Mouse (Mus musculus): Measurements from ENCODE around the gene Cfap157. TPM values are rescaled to one million over a fixed set of nuclear protein-coding genes. Genes with fewer than 3 reads are reported as not detected.
A peak's percentile ranks its signal among the peaks of the same experiment; 100 is the strongest.

The Cfap157 gene
- polyA plus RNA-seq, 1 experiment: not detected

DNA sequence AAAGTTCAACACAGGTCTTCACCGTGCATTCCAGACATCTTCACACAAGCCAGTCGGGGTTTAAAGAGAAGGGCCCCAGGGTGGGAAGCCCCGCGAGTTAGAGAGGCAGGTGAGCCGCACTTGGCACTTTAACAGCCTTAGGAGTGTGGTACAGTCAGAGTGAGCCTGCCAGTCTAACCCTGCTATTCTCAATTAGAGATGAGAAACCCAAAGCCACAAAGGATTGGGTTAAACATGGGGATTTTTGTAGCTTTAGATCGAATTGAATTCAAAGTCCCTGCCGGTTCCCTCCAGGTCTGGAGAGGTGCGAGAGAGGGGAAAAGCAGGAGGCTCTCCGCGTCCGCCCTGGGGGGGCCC lies 43.3 kb downstream of the Cfap157 start, which contains the start of gene 6330409D20Rik:
Gene 6330409D20Rik (minus strand): TSS at position 101 of the 357 bp plus-strand sequence.
- no peaks in the 10 kb centered on the region for H3K9me3 ChIP-seq
- H3K27me3 ChIP-seq (replicated peaks): peaks cover 12% of the 10 kb centered on the region
- peaks cover 41% of the 10 kb centered on the region for H3K4me1 ChIP-seq
- TF ChIP-seq FLI1 (IDR thresholded peaks at IDR 0.05; ENCODE audit: low read length): no peak
- TF ChIP-seq GATA1 (IDR thresholded peaks at IDR 0.05; ENCODE audit: borderline replicate concordance, low read length): no peak
- H3K36me3 ChIP-seq (replicated peaks; ENCODE audit: low read length): peaks cover 64% of the 10 kb centered on the region
- no peak within 1 kb of the TSS for H3K4me3 ChIP-seq (replicated peaks)

DNA sequence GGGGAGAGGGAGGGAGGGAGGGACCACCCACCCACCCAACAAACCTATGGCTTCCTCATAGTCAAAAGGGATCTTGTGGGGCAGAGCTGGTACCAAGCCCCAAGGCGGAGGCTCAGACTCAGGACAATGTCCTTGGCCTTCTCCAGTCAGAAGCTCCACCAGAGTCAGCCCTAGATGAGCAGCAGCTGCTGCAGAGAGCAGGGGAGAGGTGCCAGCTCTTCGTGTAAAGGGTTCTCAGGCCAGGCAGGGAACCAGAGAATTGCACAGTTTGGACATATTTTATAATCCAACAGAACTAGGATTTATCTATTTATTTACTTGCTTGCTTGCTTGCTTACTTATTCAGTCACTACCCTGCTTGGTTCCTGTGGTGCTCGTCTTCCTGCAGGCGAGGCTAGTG lies 44.9 kb downstream of the Cfap157 start:
- Histone ChIP-seq H3K4me1 (peaks cover 53% of the 10 kb centered on the region), H3K27me3 (replicated peaks) (peaks cover 12% of the 10 kb centered on the region), H3K4me3 (replicated peaks) (no peak overlapping the region), H3K36me3 (replicated peaks; ENCODE audit: low read length) (peaks cover 50% of the 10 kb centered on the region), H3K9me3 (no peaks in the 10 kb centered on the region)
- TF ChIP-seq GATA1 (IDR thresholded peaks at IDR 0.05; ENCODE audit: borderline replicate concordance, low read length) (no peak), FLI1 (IDR thresholded peaks at IDR 0.05; ENCODE audit: low read length) (no peak)

DNA sequence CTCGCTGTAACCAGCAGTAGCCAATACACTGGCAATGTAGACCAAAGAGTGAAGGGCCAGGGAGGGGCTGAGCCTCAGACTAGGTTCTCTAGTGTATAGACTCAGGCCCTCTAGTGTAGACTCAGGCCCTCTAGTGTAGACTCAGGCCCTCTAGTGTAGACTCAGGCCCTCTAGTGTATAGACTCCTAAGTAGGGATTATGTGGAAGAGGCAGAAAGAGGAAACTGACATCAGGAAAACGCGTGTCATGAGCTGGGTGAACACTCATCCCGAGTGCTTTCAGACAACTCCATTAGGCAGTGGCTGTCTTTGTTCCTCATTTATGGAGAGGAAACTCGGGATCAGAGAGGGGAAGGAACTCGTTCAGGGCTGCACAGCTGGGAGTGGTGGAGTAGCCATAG lies 47.2 kb downstream of the Cfap157 start:
- no peak for TF ChIP-seq GATA1 (IDR thresholded peaks at IDR 0.05; ENCODE audit: borderline replicate concordance, low read length)
- TF ChIP-seq FLI1 (IDR thresholded peaks at IDR 0.05; ENCODE audit: low read length): no peak
- H3K4me3 ChIP-seq (replicated peaks): peak overlapping the region; percentile 71
- peaks cover 5% of the 10 kb centered on the region for H3K27me3 ChIP-seq (replicated peaks)
- H3K4me1 ChIP-seq: peaks cover 74% of the 10 kb centered on the region
- H3K36me3 ChIP-seq (replicated peaks; ENCODE audit: low read length): peaks cover 44% of the 10 kb centered on the region
- H3K9me3 ChIP-seq: no peaks in the 10 kb centered on the region

DNA sequence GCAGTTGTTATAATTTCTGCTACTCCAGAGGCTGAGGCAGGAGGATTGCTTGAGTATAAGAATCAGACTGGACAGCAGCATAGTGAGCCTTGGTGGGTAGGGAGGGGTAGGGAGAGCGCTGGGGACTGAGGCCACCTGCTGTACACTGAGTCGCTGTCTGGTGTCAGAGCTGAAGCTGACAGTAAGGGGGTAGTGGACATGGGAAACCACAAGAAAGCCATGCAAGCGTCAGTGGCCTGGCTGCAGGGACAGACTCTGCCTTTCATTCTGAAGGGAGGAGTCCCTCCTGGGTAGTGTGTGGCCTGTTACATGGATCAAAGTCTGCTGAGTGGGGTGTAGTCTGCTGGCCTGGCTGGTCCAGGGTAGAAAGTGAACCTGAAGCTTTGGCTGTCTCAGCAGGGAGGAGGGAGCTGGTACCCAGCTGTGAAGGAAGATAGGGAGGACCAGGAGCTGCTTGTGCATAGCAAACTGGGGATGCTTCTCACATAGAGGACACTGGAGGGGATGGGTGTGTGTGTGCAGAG lies 47.9 kb downstream of the Cfap157 start:
- peaks cover 79% of the 10 kb centered on the region for H3K4me1 ChIP-seq
- TF ChIP-seq FLI1 (IDR thresholded peaks at IDR 0.05; ENCODE audit: low read length) (no peak), GATA1 (IDR thresholded peaks at IDR 0.05; ENCODE audit: borderline replicate concordance, low read length) (no peak)

DNA sequence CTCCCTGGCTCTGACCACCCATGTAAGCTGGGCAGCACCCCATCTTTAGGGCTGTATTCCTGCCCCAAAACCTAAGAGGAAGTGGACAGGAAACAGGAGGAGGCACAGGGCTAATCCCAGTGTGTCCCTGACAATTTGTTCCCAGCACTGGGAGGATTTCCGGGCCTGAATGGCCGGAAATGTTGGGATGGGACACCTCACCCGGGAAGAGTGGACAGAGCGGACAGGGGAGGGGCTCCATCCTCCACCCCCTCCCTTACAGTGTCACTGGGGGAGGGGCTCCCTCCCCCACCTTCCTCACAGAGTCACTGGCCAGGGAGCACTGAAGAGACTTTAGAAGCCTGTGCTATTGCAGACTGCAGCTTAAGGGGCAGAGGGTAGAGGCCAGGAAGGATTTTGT lies 49.3 kb downstream of the Cfap157 start:
- Histone ChIP-seq H3K36me3 (replicated peaks; ENCODE audit: low read length) (peaks cover 41% of the 10 kb centered on the region), H3K9me3 (no peaks in the 10 kb centered on the region), H3K4me3 (replicated peaks) (peak overlapping the region; percentile 80), H3K27me3 (replicated peaks) (no peaks in the 10 kb centered on the region), H3K4me1 (peaks cover 89% of the 10 kb centered on the region)
- no peak for TF ChIP-seq FLI1 (IDR thresholded peaks at IDR 0.05; ENCODE audit: low read length)
- no peak for TF ChIP-seq GATA1 (IDR thresholded peaks at IDR 0.05; ENCODE audit: borderline replicate concordance, low read length)

More for the DNA sequence above, 47.9 kb downstream of the Cfap157 start:
- H3K4me3 ChIP-seq (replicated peaks): peak overlapping the region; percentile 52
- H3K27me3 ChIP-seq (replicated peaks): no peaks in the 10 kb centered on the region
- H3K36me3 ChIP-seq (replicated peaks; ENCODE audit: low read length): peaks cover 42% of the 10 kb centered on the region
- no peaks in the 10 kb centered on the region for H3K9me3 ChIP-seq

DNA sequence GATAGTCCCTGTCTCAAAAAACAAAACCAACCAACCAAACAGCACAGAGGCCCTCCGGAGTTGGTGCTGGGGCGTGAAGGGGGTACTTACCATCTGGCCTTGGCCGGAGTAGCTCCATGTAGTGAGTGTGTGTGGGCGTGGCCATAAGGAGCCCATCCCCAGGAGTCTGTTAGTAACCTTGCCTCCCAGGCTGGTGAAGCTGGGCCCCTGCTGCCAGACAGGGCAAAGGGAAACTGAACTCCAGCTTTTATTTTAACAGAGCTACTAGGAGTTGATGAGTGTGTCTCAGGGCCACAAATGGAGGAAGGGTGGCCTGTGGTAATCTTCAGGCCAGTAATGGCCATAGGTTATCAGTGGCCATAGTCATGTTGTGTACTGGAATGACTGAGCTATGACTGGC lies 49.7 kb downstream of the Cfap157 start:
- Histone ChIP-seq H3K36me3 (replicated peaks; ENCODE audit: low read length) (peaks cover 43% of the 10 kb centered on the region), H3K9me3 (no peaks in the 10 kb centered on the region), H3K4me1 (peaks cover 85% of the 10 kb centered on the region), H3K27me3 (replicated peaks) (no peaks in the 10 kb centered on the region), H3K4me3 (replicated peaks) (peak overlapping the region; percentile 80)
- TF ChIP-seq FLI1 (IDR thresholded peaks at IDR 0.05; ENCODE audit: low read length): no peak
- no peak for TF ChIP-seq GATA1 (IDR thresholded peaks at IDR 0.05; ENCODE audit: borderline replicate concordance, low read length)

DNA sequence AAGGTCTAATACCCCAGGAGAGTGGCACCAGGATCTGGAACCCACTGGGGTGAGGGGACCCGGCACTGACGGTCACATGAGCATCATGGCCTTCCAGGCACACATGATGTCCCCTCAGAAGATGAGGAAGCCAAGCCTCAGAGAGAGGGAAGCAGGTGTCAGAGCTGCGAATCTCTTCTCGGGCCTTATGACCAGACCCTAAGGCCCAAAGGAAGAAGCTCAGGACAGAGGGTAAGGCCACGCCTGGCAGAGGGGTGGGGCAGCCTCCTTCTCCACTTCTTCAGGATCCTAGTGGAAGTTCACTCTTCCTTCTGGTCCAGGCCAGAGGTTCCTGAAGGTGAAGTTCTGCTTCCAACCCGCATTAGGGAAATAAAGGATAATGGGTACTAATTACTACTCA lies 51.5 kb downstream of the Cfap157 start:
- no peak overlapping the region for H3K4me3 ChIP-seq (replicated peaks)
- TF ChIP-seq GATA1 (IDR thresholded peaks at IDR 0.05; ENCODE audit: borderline replicate concordance, low read length) (no peak), FLI1 (IDR thresholded peaks at IDR 0.05; ENCODE audit: low read length) (no peak)
- H3K4me1 ChIP-seq: peaks cover 83% of the 10 kb centered on the region
- H3K27me3 ChIP-seq (replicated peaks): no peaks in the 10 kb centered on the region
- H3K36me3 ChIP-seq (replicated peaks; ENCODE audit: low read length): peaks cover 51% of the 10 kb centered on the region
- H3K9me3 ChIP-seq: no peaks in the 10 kb centered on the region

DNA sequence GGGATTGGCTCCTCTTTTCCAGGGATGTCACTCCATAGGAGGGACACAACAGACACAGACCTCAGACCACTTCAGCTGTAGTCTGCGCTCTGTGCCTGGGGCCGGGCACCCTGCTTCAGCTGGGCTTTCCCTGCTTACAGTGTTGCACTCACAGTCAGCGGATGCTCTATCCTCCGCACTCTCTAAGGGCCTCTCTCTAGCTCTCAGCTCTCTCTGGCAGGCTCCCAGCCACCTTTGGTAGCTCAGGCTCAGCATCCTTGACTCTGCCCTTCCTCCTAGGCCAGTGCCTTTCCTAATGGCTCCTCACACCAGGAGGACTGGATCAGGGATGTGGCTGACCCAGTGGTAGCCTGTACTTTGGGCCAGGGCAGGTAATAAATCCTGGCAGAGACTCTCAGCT lies 52.3 kb downstream of the Cfap157 start:
- Histone ChIP-seq H3K27me3 (replicated peaks) (no peaks in the 10 kb centered on the region), H3K4me1 (peaks cover 83% of the 10 kb centered on the region)
- TF ChIP-seq GATA1 (IDR thresholded peaks at IDR 0.05; ENCODE audit: borderline replicate concordance, low read length) (no peak), FLI1 (IDR thresholded peaks at IDR 0.05; ENCODE audit: low read length) (no peak)

DNA sequence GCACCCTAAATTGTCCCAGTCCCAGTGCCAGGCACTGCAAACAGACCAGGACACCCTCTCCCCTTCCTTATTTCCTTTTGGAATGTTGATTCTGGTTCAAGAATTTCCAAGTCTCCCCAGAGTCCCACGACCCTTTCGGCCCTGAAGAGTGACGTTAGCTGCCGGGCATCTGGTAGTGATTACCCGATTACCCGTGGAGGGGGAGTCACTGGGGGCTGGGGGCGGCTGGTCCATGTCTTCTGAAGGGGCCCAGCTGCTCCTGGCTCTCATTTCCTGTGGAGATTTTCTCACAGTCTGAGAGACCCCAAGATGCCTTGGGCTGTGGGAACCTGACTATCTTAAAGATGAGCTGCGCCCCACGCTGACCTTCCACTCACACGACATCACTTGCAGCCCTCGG lies 53.4 kb downstream of the Cfap157 start:
- TF ChIP-seq FLI1 (IDR thresholded peaks at IDR 0.05; ENCODE audit: low read length) (no peak), GATA1 (IDR thresholded peaks at IDR 0.05; ENCODE audit: borderline replicate concordance, low read length) (no peak)
- H3K4me1 ChIP-seq: peaks cover 73% of the 10 kb centered on the region
- H3K36me3 ChIP-seq (replicated peaks; ENCODE audit: low read length): peaks cover 50% of the 10 kb centered on the region

More for the DNA sequence above, 52.3 kb downstream of the Cfap157 start:
- Histone ChIP-seq H3K4me3 (replicated peaks) (no peak overlapping the region), H3K9me3 (no peaks in the 10 kb centered on the region), H3K36me3 (replicated peaks; ENCODE audit: low read length) (peaks cover 47% of the 10 kb centered on the region)

DNA sequence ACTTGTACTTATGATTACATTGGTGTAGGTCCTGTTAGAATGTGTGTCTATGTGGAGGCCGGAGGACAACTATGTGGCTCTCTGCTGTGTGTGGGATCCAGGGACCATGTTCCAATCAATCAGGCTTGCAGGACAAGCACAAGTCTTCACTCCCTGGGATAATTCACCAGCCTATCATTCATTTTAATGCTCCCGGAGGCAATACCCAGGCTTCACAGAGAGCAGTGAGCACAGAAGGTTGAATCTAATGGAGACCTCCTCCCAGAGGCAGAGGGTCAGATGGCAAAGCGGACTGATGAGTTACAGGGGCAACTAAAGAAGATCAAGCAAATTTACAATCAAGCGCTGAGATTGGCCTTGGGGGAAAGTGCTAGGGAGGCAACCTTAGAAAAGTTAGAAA lies 54.7 kb downstream of the Cfap157 start:
- no peak overlapping the region for H3K4me3 ChIP-seq (replicated peaks)
- H3K36me3 ChIP-seq (replicated peaks; ENCODE audit: low read length): peaks cover 62% of the 10 kb centered on the region
- H3K4me1 ChIP-seq: peaks cover 70% of the 10 kb centered on the region
- H3K27me3 ChIP-seq (replicated peaks): no peaks in the 10 kb centered on the region
- 0 out of 2 replicates have a peak, but pooled peaks cover 4% of the 10 kb centered on the region for H3K9me3 ChIP-seq
- TF ChIP-seq FLI1 (IDR thresholded peaks at IDR 0.05; ENCODE audit: low read length): no peak
- no peak for TF ChIP-seq GATA1 (IDR thresholded peaks at IDR 0.05; ENCODE audit: borderline replicate concordance, low read length)

More for the DNA sequence above, 53.4 kb downstream of the Cfap157 start:
- Histone ChIP-seq H3K9me3 (no peaks in the 10 kb centered on the region), H3K27me3 (replicated peaks) (no peaks in the 10 kb centered on the region), H3K4me3 (replicated peaks) (no peak overlapping the region)

Data from megakaryocyte, embryonic 14.5 days (primary cell).